Mouse (Mus musculus) ES-E14 (cell line): ENCODE results near the gene Fancc.

Experiments
- CHD2 ChIP-seq: IDR thresholded peaks from 2 replicates; pipeline ENCODE4 v1.6.1; 2014; ENCODE audit warnings: mild to moderate bottlenecking, low read depth, low read length, inconsistent platforms
- HCFC1 ChIP-seq: IDR thresholded peaks from 2 replicates; pipeline ENCODE4 v1.6.1; 2012; ENCODE audit warnings: low read length, inconsistent platforms, borderline replicate concordance; ENCODE audit not compliant: insufficient read depth
- MAFK ChIP-seq: IDR thresholded peaks from 2 replicates; pipeline ENCODE4 v1.6.1; 2014; ENCODE audit warnings: mild to moderate bottlenecking, low read depth, low read length, inconsistent platforms; ENCODE audit not compliant: insufficient read depth
- ZC3H11A ChIP-seq: IDR thresholded peaks from 2 replicates; pipeline ENCODE4 v1.6.1; 2012; ENCODE audit warnings: low read depth, mild to moderate bottlenecking, inconsistent platforms, low read length, borderline replicate concordance
- ZNF384 ChIP-seq: IDR thresholded peaks from 2 replicates; pipeline ENCODE4 v1.6.1; 2012; ENCODE audit warnings: low read depth, low read length, inconsistent platforms

DNA sequence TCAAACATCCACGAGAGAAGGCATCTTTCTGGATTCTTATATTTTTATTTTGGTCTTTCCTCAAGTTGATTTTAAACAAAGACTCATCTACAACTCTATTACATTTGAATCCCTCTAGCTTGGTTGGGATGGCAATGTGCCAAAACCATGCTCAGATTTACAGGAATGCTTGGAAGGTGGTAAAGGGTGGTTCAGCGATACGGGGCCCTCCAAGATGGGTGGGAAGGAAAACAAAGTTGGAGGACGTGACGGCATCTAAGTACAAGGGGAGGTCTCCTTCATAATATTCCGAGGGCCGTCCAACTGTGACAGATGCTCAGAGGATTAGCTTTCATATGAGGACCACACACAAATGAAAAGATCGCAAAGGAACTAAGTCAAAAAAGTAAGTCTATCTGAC, 21.7 kb downstream of the Fancc start:
- TF ChIP-seq CHD2 = no peak
- no peak for TF ChIP-seq MAFK
- TF ChIP-seq ZC3H11A = no peak
- TF ChIP-seq ZNF384 = no peak
- no peak for TF ChIP-seq HCFC1
